Mouse (Mus musculus) olfactory bulb, adult 2 months (tissue): ENCODE measurements around the gene Shroom1.

Experiments
- CTCF ChIP-seq: fragments of 200-500 bp; IDR thresholded peaks from 2 replicates; pipeline ENCODE4 v1.5.1; 2012; ENCODE audit warnings: low read depth, mild to moderate bottlenecking, low read length, moderate library complexity; ENCODE audit not compliant: insufficient read depth
- POLR2A ChIP-seq: fragments of 200-500 bp; IDR thresholded peaks from 2 replicates; pipeline ENCODE4 v1.6.1; 2012; ENCODE audit warnings: mild to moderate bottlenecking, low read depth, low read length, moderate library complexity; ENCODE audit not compliant: insufficient read depth

GRCm38 (mm10) chr11:53500569-53500968, 43.6 kb downstream of the Shroom1 start:
- TF ChIP-seq CTCF (no peak), POLR2A (no peak)
